8 mouse cellular contexts compared by ENCODE assay signal in the genomic region with DNA sequence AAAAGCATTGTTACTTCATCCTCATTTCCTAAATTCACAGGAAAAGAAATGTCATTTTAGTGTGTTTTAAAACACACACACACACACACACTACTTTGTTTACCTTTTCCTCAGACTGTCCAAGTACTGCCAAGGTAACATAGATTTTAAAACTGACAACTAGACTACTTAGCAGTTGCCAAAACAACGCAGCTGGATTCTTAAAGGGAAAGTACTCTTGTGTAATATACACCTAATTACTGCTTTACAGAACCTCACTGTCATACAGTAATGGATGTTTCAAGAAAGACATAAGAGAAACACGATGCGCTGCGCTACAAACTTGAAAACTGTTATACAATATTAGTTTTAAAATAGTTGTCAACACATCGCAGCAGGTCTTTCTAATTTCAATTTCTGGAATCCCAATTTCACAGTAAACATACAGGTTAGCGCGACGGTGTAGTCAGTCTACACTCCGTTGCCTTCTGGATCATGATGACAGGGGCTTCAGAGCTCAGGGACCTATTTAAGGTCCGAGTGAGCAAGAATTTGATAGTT. TPM values are rescaled to one million over a fixed set of nuclear protein-coding genes. Genes with fewer than 3 reads are reported as not detected.
DNase-seq lines count a peak whose midpoint lies in the region; ATAC-seq lines count a peak whose summit lies in the region.

No protein-coding gene starts in this region.

- H3K9me3 ChIP-seq in hindbrain, embryonic 10.5 days = no peaks in the 10 kb centered on the region
- H3K9me3 ChIP-seq in midbrain, embryonic 11.5 days (ENCODE audit: control insufficient read depth, low read length) = no peaks in the 10 kb centered on the region

- intact Hi-C loops in left cerebral cortex, postnatal 10 days (cut with DNase I) = loop anchor here (5.0 kb wide), 3 partner anchors 66 to 251 kb away; no protein-coding TSS in a partner anchor

- DNase-seq in kidney, adult 9 months = peak; percentile 31
- DNase-seq in kidney, postnatal 25 days = no peak
- DNase-seq in NIH3T3 (ENCODE audit: low read depth) = peak; percentile 41
- no peak for DNase-seq in hindbrain, embryonic 10.5 days (ENCODE audit: low spot score)
- peak; percentile 91 for DNase-seq in midbrain, embryonic 11.5 days (ENCODE audit: low spot score, missing footprints)
- DNase-seq in left cerebral cortex, postnatal 10 days (ENCODE audit: extremely low spot score in 1 of 2, low spot score in 2 of 2) = no peak
- DNase-seq in frontal cortex, postnatal 25 days (ENCODE audit: low spot score in 2 of 2) = no peak
- no peak for DNase-seq in adrenal gland, adult 2 months

- H3K4me3 ChIP-seq in hindbrain, embryonic 10.5 days = peak overlapping the region; percentile 94
- H3K4me3 ChIP-seq in midbrain, embryonic 11.5 days (ENCODE audit: low read depth, low read length) = peak overlapping the region; percentile 95

- H3K4me2 ChIP-seq in midbrain, embryonic 11.5 days = peak overlapping the region; percentile 66

- H3K4me1 ChIP-seq in hindbrain, embryonic 10.5 days (replicated peaks) = peaks cover 23% of the 10 kb centered on the region
- peaks cover 7% of the 10 kb centered on the region; the same call in 1 of the 2 replicates for H3K4me1 ChIP-seq in midbrain, embryonic 11.5 days (ENCODE audit: control insufficient read depth, insufficient read depth, low read length)

- H3K27me3 ChIP-seq in hindbrain, embryonic 10.5 days (ENCODE audit: insufficient read depth, poor library complexity, severe bottlenecking) = no peaks in the 10 kb centered on the region
- H3K27me3 ChIP-seq in midbrain, embryonic 11.5 days (ENCODE audit: control insufficient read depth, insufficient read depth, low read length) = no peaks in the 10 kb centered on the region

- peak overlapping the region; percentile 97 for H3K9ac ChIP-seq in midbrain, embryonic 11.5 days (ENCODE audit: low read length)

- H3K36me3 ChIP-seq in hindbrain, embryonic 10.5 days = 0 out of 2 replicates have a peak, but pooled peaks cover 4% of the 10 kb centered on the region
- H3K36me3 ChIP-seq in midbrain, embryonic 11.5 days (ENCODE audit: control insufficient read depth, insufficient read depth, low read length) = no peaks in the 10 kb centered on the region

- H3K27ac ChIP-seq in hindbrain, embryonic 10.5 days = peak overlapping the region; percentile 99; the same call in 1 of the 2 replicates
- no peak overlapping the region for H3K27ac ChIP-seq in midbrain, embryonic 11.5 days (ENCODE audit: low read depth, low read length)

- ATAC-seq in midbrain, embryonic 11.5 days (ENCODE audit: low FRiP score) = no peak

- 21% methylated on average over 10 of the region's 10 CpGs for WGBS in hindbrain, embryonic 10.5 days
- WGBS in midbrain, embryonic 11.5 days = 19% methylated on average over 10 of the region's 10 CpGs

RNA-seq across cellular contexts. Expression of gene Mef2a, which starts 1.2 kb away (rescaled TPM):
- polyA plus RNA-seq in hindbrain, embryonic 10.5 days (2016; fragmentation: Nextera tagmentation; extraction: Ambion mirVana) = 20.5 and 26.9 TPM in 2 replicates
- polyA plus RNA-seq in midbrain, embryonic 11.5 days (2014; fragmentation: Nextera tagmentation; extraction: Ambion mirVana) = 24.1 and 28.9 TPM in 2 replicates
- 100 to 1,000 TPM; 146 to 147 TPM for total RNA-seq in left cerebral cortex, postnatal 10 days (2021)
- 10 to 100 TPM; 49.3 to 60.3 TPM for total RNA-seq in adrenal gland, adult 2 months (2021)
- 24.0 and 28.8 TPM in 2 replicates for polyA plus RNA-seq in adrenal gland, adult 2 months (2012; rRNA removed)

Comparison
In these comparisons a context has a peak if more than half of its experiments do, and no peak if none do; other contexts are left out.
1. DNase-seq: peak in kidney, adult 9 months (single experiment), NIH3T3 (single experiment) and midbrain, embryonic 11.5 days (single experiment); none in kidney, postnatal 25 days (0 of 2), hindbrain, embryonic 10.5 days (single experiment), left cerebral cortex, postnatal 10 days (0 of 2), frontal cortex, postnatal 25 days (0 of 2) and adrenal gland, adult 2 months (single experiment).